Mouse (Mus musculus) CH12.LX (cell line): ENCODE results near the gene Golt1b. TPM values are rescaled to one million over a fixed set of nuclear protein-coding genes. Genes with fewer than 3 reads are reported as not detected.

Experiments used
- DNase-seq: peaks from one replicate; pipeline ENCODE4 v3.0.0-alpha.2; 2013; ENCODE audit errors: extremely low read depth
- H3K27ac ChIP-seq: 2 replicates; pipeline ENCODE4 v1.5.1; 2012; ENCODE audit warnings: low read depth, mild to moderate bottlenecking, control low read depth, moderate library complexity; ENCODE audit not compliant: insufficient read depth
- H3K27me3 ChIP-seq: replicated peaks from 2 replicates; pipeline ENCODE3; 2012; ENCODE audit warnings: inconsistent platforms
- H3K36me3 ChIP-seq, 2 experiments: replicated peaks in 1 of 2; 2 replicates each; pipeline versions ENCODE3 to v1.6.1; 2012; ENCODE audit warnings: inconsistent platforms in 1 of 2, low read length in 1 of 2, mild to moderate bottlenecking in 1 of 2, mixed read lengths in 1 of 2, moderate library complexity in 1 of 2; ENCODE audit not compliant: control insufficient read depth in 1 of 2, insufficient read depth in 1 of 2
- H3K4me1 ChIP-seq, 2 experiments: 2 replicates each; pipeline ENCODE4 v1.6.1; 2012; ENCODE audit warnings: inconsistent platforms in 1 of 2, moderate library complexity in 1 of 2; ENCODE audit not compliant: insufficient read depth in 2 of 2, control insufficient read depth in 1 of 2
- H3K4me2 ChIP-seq: 2 replicates; pipeline ENCODE4 v1.6.1; 2012; ENCODE audit warnings: low read depth, mild to moderate bottlenecking, control low read depth; ENCODE audit not compliant: poor library complexity, insufficient read depth, severe bottlenecking
- H3K4me3 ChIP-seq, 3 experiments: fragments of 150-350 bp in 1 of 3; sonication (generic) in 1 of 3; replicated peaks in 1 of 3; 2 replicates each; pipeline versions ENCODE3 to v1.5.1; 2011 to 2012; ENCODE audit warnings: low read depth in 2 of 3, low read length in 2 of 3, mild to moderate bottlenecking in 2 of 3, moderate library complexity in 2 of 3, control low read depth in 1 of 3, improper control_type of control experiment in 1 of 3, inconsistent platforms in 1 of 3, mixed read lengths in 1 of 3; ENCODE audit not compliant: poor library complexity in 1 of 3
- H3K79me2 ChIP-seq: replicated peaks from 2 replicates; pipeline ENCODE4 v1.6.1; 2012; ENCODE audit warnings: mild to moderate bottlenecking, moderate library complexity; ENCODE audit not compliant: control insufficient read depth, poor library complexity, insufficient read depth, severe bottlenecking; ENCODE audit errors: extremely low read depth
- H3K9ac ChIP-seq: 2 replicates; pipeline ENCODE4 v1.6.1; 2012; ENCODE audit warnings: low read depth, mild to moderate bottlenecking, control low read depth, moderate library complexity; ENCODE audit not compliant: insufficient read depth
- H3K9me3 ChIP-seq: replicated peaks from 2 replicates; pipeline ENCODE3; 2012; ENCODE audit warnings: low read length, inconsistent platforms, mixed read lengths
- BHLHE40 ChIP-seq: IDR thresholded peaks from 2 replicates; pipeline ENCODE4 v1.6.1; 2011; ENCODE audit warnings: mild to moderate bottlenecking, low read depth, low read length, improper control_type of control experiment
- CHD1 ChIP-seq: IDR thresholded peaks from 2 replicates; pipeline ENCODE4 v1.6.1; 2012; ENCODE audit warnings: low read depth, low read length, improper control_type of control experiment, inconsistent platforms
- CHD2 ChIP-seq: IDR thresholded peaks from 2 replicates; pipeline ENCODE4 v1.6.1; 2011; ENCODE audit warnings: low read length, improper control_type of control experiment
- CTCF ChIP-seq, 2 experiments: IDR thresholded peaks in 1 of 2; conservative IDR thresholded peaks in 1 of 2; 2 replicates each; pipeline ENCODE4 v1.5.1; 2011 to 2012; ENCODE audit warnings: low read depth in 2 of 2, low read length in 2 of 2, improper control_type of control experiment in 1 of 2, inconsistent platforms in 1 of 2, mild to moderate bottlenecking in 1 of 2, moderate library complexity in 1 of 2
- ELF1 ChIP-seq: IDR thresholded peaks from 2 replicates; pipeline ENCODE4 v1.6.1; 2014; ENCODE audit warnings: low read depth, mild to moderate bottlenecking, inconsistent platforms, low read length, improper control_type of control experiment
- IRF4 ChIP-seq: IDR thresholded peaks from 2 replicates; pipeline ENCODE4 v1.6.1; 2014; ENCODE audit warnings: low read depth, mild to moderate bottlenecking, inconsistent platforms, low read length, improper control_type of control experiment
- JUN ChIP-seq: IDR thresholded peaks from 2 replicates; pipeline ENCODE4 v1.6.1; 2011; ENCODE audit warnings: low read depth, mild to moderate bottlenecking, low read length, improper control_type of control experiment, moderate library complexity; ENCODE audit not compliant: insufficient read depth
- MAFK ChIP-seq: IDR thresholded peaks from 2 replicates; pipeline ENCODE4 v1.6.1; 2011; ENCODE audit warnings: low read length, improper control_type of control experiment; ENCODE audit not compliant: insufficient replicate concordance
- MAX ChIP-seq: IDR thresholded peaks from 2 replicates; pipeline ENCODE4 v1.6.1; 2011; ENCODE audit warnings: low read length, improper control_type of control experiment
- MAZ ChIP-seq: IDR thresholded peaks from 2 replicates; pipeline ENCODE4 v1.6.1; 2012; ENCODE audit warnings: low read depth, mild to moderate bottlenecking, inconsistent platforms, low read length, improper control_type of control experiment, moderate library complexity
- MXI1 ChIP-seq: IDR thresholded peaks from 2 replicates; pipeline ENCODE4 v1.6.1; 2011; ENCODE audit warnings: mild to moderate bottlenecking, low read depth, low read length, improper control_type of control experiment
- MYC ChIP-seq: IDR thresholded peaks from 2 replicates; pipeline ENCODE4 v1.6.1; 2011; ENCODE audit warnings: low read depth, mild to moderate bottlenecking, improper control_type of control experiment, low read length
- NELFE ChIP-seq: IDR thresholded peaks from 2 replicates; pipeline ENCODE4 v1.6.1; 2011; ENCODE audit warnings: low read depth, low read length, improper control_type of control experiment
- PAX5 ChIP-seq: IDR thresholded peaks from 2 replicates; pipeline ENCODE4 v1.6.1; 2012; ENCODE audit warnings: low read length, inconsistent platforms, mixed read lengths
- POLR2AphosphoS2 ChIP-seq: IDR thresholded peaks from 2 replicates; pipeline ENCODE4 v1.6.1; 2011; ENCODE audit warnings: low read depth, low read length, improper control_type of control experiment
- RAD21 ChIP-seq: IDR thresholded peaks from 2 replicates; pipeline ENCODE4 v1.6.1; 2011; ENCODE audit warnings: low read depth, mild to moderate bottlenecking, low read length, improper control_type of control experiment, moderate library complexity
- RCOR1 ChIP-seq: conservative IDR thresholded peaks from 2 replicates; pipeline ENCODE4 v1.6.1; 2012; ENCODE audit warnings: low read depth, mild to moderate bottlenecking, inconsistent platforms, low read length, improper control_type of control experiment
- SIN3A ChIP-seq: IDR thresholded peaks from 2 replicates; pipeline ENCODE4 v1.6.1; 2012; ENCODE audit warnings: low read length, improper control_type of control experiment, inconsistent platforms
- SMC3 ChIP-seq: IDR thresholded peaks from 2 replicates; pipeline ENCODE4 v1.6.1; 2011; ENCODE audit warnings: low read depth, low read length, improper control_type of control experiment
- TCF12 ChIP-seq: IDR thresholded peaks from 2 replicates; pipeline ENCODE4 v1.6.1; 2014; ENCODE audit warnings: low read depth, mild to moderate bottlenecking, inconsistent platforms, low read length, improper control_type of control experiment
- UBTF ChIP-seq: IDR thresholded peaks from 2 replicates; pipeline ENCODE4 v1.6.1; 2012; ENCODE audit warnings: low read depth, mild to moderate bottlenecking, inconsistent platforms, low read length, improper control_type of control experiment, moderate library complexity
- USF1 ChIP-seq: IDR thresholded peaks from 2 replicates; pipeline ENCODE4 v1.6.1; 2014; ENCODE audit warnings: low read depth, mild to moderate bottlenecking, inconsistent platforms, low read length, improper control_type of control experiment
- USF2 ChIP-seq: conservative IDR thresholded peaks from 2 replicates; pipeline ENCODE4 v1.6.1; 2011; ENCODE audit warnings: low read depth, low read length, improper control_type of control experiment
- ZKSCAN1 ChIP-seq: IDR thresholded peaks from 2 replicates; pipeline ENCODE4 v1.6.1; 2012; ENCODE audit warnings: low read depth, inconsistent platforms, low read length, improper control_type of control experiment, borderline replicate concordance
- ZNF384 ChIP-seq: IDR thresholded peaks from 2 replicates; pipeline ENCODE4 v1.6.1; 2012; ENCODE audit warnings: low read depth, low read length, improper control_type of control experiment, inconsistent platforms
- dilution Hi-C: fragments of 300-500 bp; cut with MboI; formaldehyde crosslinking; loops from 2 replicates; pipeline ENCODE4 v1.14.3; 2020; ENCODE audit warnings: low sequenced_read_pairs; ENCODE audit not compliant: extremely low pct_unique_long_range_greater_than_20kb, extremely low pct_ligation_motif_present
- in situ Hi-C: fragments of 300-500 bp; cut with MboI; formaldehyde crosslinking; loops from 3 replicates; pipeline ENCODE4 v1.14.3; 2019; ENCODE audit warnings: low sequenced_read_pairs, low pct_ligation_motif_present, low pct_unique_long_range_greater_than_20kb, mixed read lengths
- polyA plus RNA-seq: library from polyadenylated mRNA; unstranded; fragments of >175 nt; gene quantifications from 2 replicates; pipeline ENCODE4 v1.2.1, GENCODE M21; 2012; ENCODE audit warnings: low read depth; ENCODE audit not compliant: insufficient read length
- total RNA-seq, 2 experiments: library from RNA; depleted of rRNA; stranded (reverse); fragments of 300-350 nt in 1 of 2; fragments of >200 nt in 1 of 2; gene quantifications; 2 replicates each; pipeline ENCODE4 v1.2.3; 2012 to 2014

The Golt1b gene
- total and polyA plus RNA-seq, 3 experiments = 28.3 to 71.8 (median 51.5) TPM

GRCm38 (mm10) chr6:142389101-142389500 is 2.1 kb downstream of the Golt1b start:
- no peak for DNase-seq
- Histone ChIP-seq H3K36me3 (peaks cover 13 to 48% of the 10 kb centered on the region in 2 experiments), H3K4me3 (no peak overlapping the region), H3K9me3 (no peaks in the 10 kb centered on the region), H3K79me2 (peaks cover 74% of the 10 kb centered on the region), H3K27me3 (no peaks in the 10 kb centered on the region), H3K4me2 (peak overlapping the region; percentile 43; the same call in 1 of the 2 replicates), H3K27ac (no peak overlapping the region), H3K4me1 (peaks cover 11 to 45% of the 10 kb centered on the region in 2 experiments), H3K9ac (no peak overlapping the region)
- in situ Hi-C loops = no loop called here
- dilution Hi-C loops = no loop called here
- TF ChIP-seq MAFK (no peak), IRF4 (no peak), RAD21 (no peak), SMC3 (no peak), ZNF384 (no peak), USF1 (no peak), CHD1 (no peak), CTCF (conservative IDR thresholded peaks at IDR 0.05 in 1 of 2, IDR thresholded peaks at IDR 0.05 in 1 of 2; ENCODE audit: low read depth in 2 of 2, low read length in 2 of 2) (no peak), MAX (no peak), ZKSCAN1 (no peak), ELF1 (no peak), POLR2AphosphoS2 (no peak), JUN (no peak), SIN3A (no peak), MYC (no peak), CHD2 (no peak), PAX5 (no peak), NELFE (no peak)

- in situ Hi-C loops = no loop called here
- H3K4me1 ChIP-seq = peaks cover 11 to 36% of the 10 kb centered on the region in 2 experiments
- no peak overlapping the region for H3K9ac ChIP-seq
- H3K79me2 ChIP-seq = peaks cover 66% of the 10 kb centered on the region
- H3K9me3 ChIP-seq = no peaks in the 10 kb centered on the region
- no peak overlapping the region for H3K4me2 ChIP-seq
- H3K27me3 ChIP-seq = no peaks in the 10 kb centered on the region
- H3K4me3 ChIP-seq = no peak overlapping the region
- TF ChIP-seq IRF4 (no peak), USF2 (no peak), MAZ (no peak), RCOR1 (no peak), PAX5 (no peak), UBTF (no peak), POLR2AphosphoS2 (no peak), SMC3 (no peak), USF1 (no peak), MXI1 (no peak), ELF1 (no peak), TCF12 (no peak), JUN (no peak), CTCF (conservative IDR thresholded peaks at IDR 0.05 in 1 of 2, IDR thresholded peaks at IDR 0.05 in 1 of 2; ENCODE audit: low read depth in 2 of 2, low read length in 2 of 2) (no peak), BHLHE40 (no peak)
- H3K36me3 ChIP-seq = peaks cover 38 to 68% of the 10 kb centered on the region in 2 experiments
- no peak overlapping the region for H3K27ac ChIP-seq
- DNase-seq = no peak
- dilution Hi-C loops = no loop called here
These were observed 5.3 kb downstream of the Golt1b start for GRCm38 (mm10) chr6:142392312-142392711.
